ENCODE assay signal across 22 mouse cellular contexts in genomic region chrX:109184706-109185478, GRCm38 (mm10). TPM values are rescaled to one million over a fixed set of nuclear protein-coding genes. Genes with fewer than 3 reads are reported as not detected.
"Had no signal": no experiment of that assay in that cellular context is flagged by ENCODE, and none has a peak within 500 bp of the region (broad histone marks: within the 10 kb centered on the region; RNA-seq: fewer than 3 reads in every experiment).

No protein-coding gene starts in this region.

- H3K9me3 ChIP-seq: limb, embryonic 10.5 days; limb, embryonic 13.5 days; liver, embryonic 13.5 days; neural tube, embryonic 13.5 days had no signal

- H3K4me2 ChIP-seq: limb, embryonic 13.5 days; liver, embryonic 13.5 days; lung, embryonic 14.5 days; midbrain, embryonic 11.5 days; neural tube, embryonic 13.5 days had no signal

- H3K4me1 ChIP-seq: limb, embryonic 10.5 days; limb, embryonic 13.5 days; liver, embryonic 13.5 days; neural tube, embryonic 13.5 days had no signal

- H3K36me3 ChIP-seq: limb, embryonic 10.5 days; limb, embryonic 13.5 days; liver, embryonic 13.5 days; neural tube, embryonic 13.5 days had no signal

- H3K4me3 ChIP-seq: layer of hippocampus, adult 2 months; limb, embryonic 10.5 days; limb, embryonic 13.5 days; liver, embryonic 13.5 days; neural tube, embryonic 13.5 days had no signal

- H3K27ac ChIP-seq: kidney, postnatal 0 days; layer of hippocampus, adult 2 months; limb, embryonic 10.5 days; limb, embryonic 13.5 days; liver, embryonic 13.5 days; macrophage; neural tube, embryonic 13.5 days had no signal

- H3K9ac ChIP-seq: limb, embryonic 13.5 days; liver, embryonic 13.5 days; lung, embryonic 14.5 days; neural tube, embryonic 13.5 days had no signal

- H3K27me3 ChIP-seq: limb, embryonic 13.5 days; liver, embryonic 13.5 days; neural tube, embryonic 13.5 days had no signal

- ATAC-seq: lung, postnatal 0 days had no signal

- DNase-seq: kidney, adult 2 months; kidney, postnatal 25 days; layer of hippocampus, adult 9-11 months; liver; liver, embryonic 13.5 days; lung, embryonic 14.5 days; midbrain, embryonic 14.5 days; thymus, adult 18-20 months; thymus, postnatal 36 days had no signal

RNA-seq across cellular contexts. Expression of gene Gm6377, which starts 11.7 kb away (rescaled TPM):
- total RNA-seq: layer of hippocampus, adult 2 months; layer of hippocampus, postnatal 25 days; left cerebral cortex, adult 18-20 months; left cerebral cortex, postnatal 25 days had no signal
- polyA plus RNA-seq: limb, embryonic 10.5 days; limb, embryonic 13.5 days; neural tube, embryonic 13.5 days; small intestine, adult 2 months; testis, adult 2 months had no signal
